Mouse (Mus musculus) ES-CJ7 (cell line): ENCODE data around the gene Artn.

Source experiments
- DNase-seq: peaks from one replicate; pipeline ENCODE4 v3.0.0; 2011; ENCODE audit warnings: low read depth, low spot score

Gene Artn

GRCm38 (mm10) chr4:117890031-117890430 is 39.5 kb downstream of the Artn start:
- DNase-seq = no peak

- no peak for DNase-seq
These were observed 40.1 kb downstream of the Artn start for GRCm38 (mm10) chr4:117889471-117889870.

GRCm38 (mm10) chr4:117887920-117888319 is 41.6 kb downstream of the Artn start:
- no peak for DNase-seq

- DNase-seq = peak; percentile 93
These were observed 42.4 kb downstream of the Artn start, which contains the start of gene Atp6v0b for GRCm38 (mm10) chr4:117887133-117887532. Gene Atp6v0b, minus strand, starts transcription at chr4:117887333.

- DNase-seq = peak; percentile 42
These were observed 42.9 kb downstream of the Artn start for GRCm38 (mm10) chr4:117886644-117887043.

DNA sequence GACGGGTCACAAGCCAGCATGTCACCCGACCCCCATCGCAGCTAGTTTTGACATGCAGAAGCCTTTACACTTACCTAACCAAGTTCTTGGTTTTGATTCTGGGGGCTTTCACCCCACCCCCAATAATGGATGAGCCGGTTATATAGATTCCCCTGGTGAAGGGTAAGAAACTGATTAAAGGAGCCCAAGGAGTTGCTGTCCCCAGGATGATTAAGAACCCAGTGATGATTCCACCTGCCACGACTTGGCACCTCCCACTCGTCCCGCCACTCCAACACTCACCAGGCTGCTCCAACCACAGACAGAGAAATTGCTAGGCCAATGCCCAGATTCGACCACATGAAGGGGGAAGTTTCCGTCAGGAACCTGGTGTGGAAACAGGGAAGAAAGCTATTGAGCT is 43.6 kb downstream of the Artn start:
- no peak for DNase-seq

DNA sequence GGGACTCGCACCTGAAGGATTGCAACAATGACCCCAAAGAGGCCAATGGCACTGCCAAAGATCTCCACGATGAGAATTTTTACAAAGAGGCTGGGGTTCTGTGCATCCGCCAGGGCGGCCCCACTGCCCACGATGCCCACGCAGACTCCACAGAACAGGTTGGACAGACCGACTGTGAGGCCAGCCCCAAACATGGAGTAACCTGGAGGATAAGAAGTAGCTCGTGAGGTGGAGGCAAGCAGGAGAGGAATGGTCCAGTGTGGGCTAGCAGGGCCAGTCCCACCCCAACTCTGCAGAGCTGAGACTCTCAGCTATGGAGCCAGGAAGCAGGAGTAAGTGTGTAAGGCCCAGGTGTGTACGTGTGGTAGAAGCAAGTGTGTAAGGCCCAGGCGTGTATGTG is 44.5 kb downstream of the Artn start:
- no peak for DNase-seq

- DNase-seq = no peak
These were observed 45.4 kb downstream of the Artn start for GRCm38 (mm10) chr4:117884146-117884545.

- DNase-seq = peak; percentile 34
These were observed 46.6 kb downstream of the Artn start, which contains the start of gene B4galt2 for GRCm38 (mm10) chr4:117882701-117883691. Gene B4galt2, minus strand, starts transcription at chr4:117883487.

- DNase-seq = no peak
These were observed 50.9 kb downstream of the Artn start for GRCm38 (mm10) chr4:117878703-117879102.

DNA sequence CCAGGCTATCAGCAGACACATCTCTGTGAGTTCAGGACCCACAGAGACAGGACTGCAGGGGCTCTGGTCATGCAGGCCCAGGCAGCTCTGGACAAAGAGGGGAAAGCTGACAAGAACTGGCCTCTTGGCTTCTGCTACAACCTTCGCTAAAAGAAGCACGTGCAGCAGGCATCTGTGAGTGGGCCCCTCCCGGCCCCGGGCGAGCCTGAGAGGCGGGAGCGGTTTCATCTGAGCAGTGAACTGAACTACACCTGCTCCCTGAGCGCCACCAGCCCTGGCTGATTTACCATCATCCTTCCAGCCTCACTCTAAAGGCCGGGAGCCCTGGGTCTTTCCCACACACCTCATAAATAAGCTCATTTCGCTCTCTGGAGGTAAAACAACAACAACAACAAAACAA is 51.3 kb downstream of the Artn start:
- DNase-seq = no peak
